Mouse (Mus musculus): ENCODE measurements around the gene Atn1.

Gene Atn1

GRCm38 (mm10) chr6:124711824-124712782, 44.2 kb downstream of the Atn1 start, which contains the start of the genes Emg1 and Phb2:
TSS of gene Emg1 (minus strand) at chr6:124712178.
TSS of gene Phb2 (plus strand) at chr6:124712336.
- TF ChIP-seq GATA4 (IDR thresholded peaks at IDR 0.05; ENCODE audit: insufficient replicate concordance, low read length) = peak; percentile 43; the same call in 1 of the 2 replicates

- no peak for TF ChIP-seq GATA4 (IDR thresholded peaks at IDR 0.05; ENCODE audit: insufficient replicate concordance, low read length)
These were observed 47.9 kb downstream of the Atn1 start for GRCm38 (mm10) chr6:124708289-124708889.

DNA sequence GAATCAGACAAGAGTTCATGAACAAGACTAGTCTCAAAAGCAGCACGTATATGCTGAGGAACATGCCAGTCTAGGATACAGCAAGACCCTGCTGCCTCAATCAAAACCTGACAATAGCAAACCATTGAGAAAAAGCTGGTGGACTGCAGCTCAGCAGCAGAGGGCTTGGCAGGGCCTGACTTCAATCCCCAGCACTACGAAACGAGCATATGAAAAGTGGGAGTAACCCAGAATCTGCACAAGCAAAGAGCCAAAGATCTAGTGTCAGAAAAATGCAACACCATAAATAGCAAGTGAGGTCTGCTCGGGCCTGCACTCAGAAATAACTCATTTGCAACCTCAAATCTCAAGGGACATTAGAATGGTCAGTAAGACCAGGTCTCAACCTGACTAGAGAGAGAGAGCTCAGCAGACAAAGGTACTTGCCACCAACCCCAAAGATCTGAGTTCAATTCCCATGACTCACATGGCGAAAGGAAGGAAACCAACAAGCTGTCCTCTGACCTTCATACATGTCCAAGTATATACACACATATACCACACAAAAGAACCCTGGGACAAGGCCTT, 50.2 kb downstream of the Atn1 start:
- TF ChIP-seq GATA4 (IDR thresholded peaks at IDR 0.05; ENCODE audit: insufficient replicate concordance, low read length) = no peak

GRCm38 (mm10) chr6:124704417-124704816, 51.9 kb downstream of the Atn1 start:
- no peak for TF ChIP-seq GATA4 (IDR thresholded peaks at IDR 0.05; ENCODE audit: insufficient replicate concordance, low read length)

DNA sequence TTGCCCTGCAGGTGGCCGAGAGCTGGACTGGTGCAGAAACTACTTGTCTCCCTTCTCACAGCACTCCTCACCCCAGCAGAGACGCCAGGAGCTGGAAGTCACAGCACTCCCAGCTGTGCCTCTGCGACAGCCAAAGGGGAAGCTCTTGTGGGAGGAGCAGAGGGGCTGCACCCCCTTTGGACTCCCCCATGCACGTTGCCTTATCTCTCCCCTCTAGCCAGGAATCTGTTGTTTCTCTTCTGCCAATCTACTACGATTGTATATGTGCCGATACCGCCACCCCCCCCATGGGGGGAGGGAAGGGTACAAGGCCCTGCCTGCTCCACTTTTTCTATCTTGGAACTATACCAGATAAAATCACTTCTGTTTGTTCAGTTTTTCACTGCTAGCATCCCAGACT, 52.5 kb downstream of the Atn1 start:
- no peak for TF ChIP-seq GATA4 (IDR thresholded peaks at IDR 0.05; ENCODE audit: insufficient replicate concordance, low read length)

DNA sequence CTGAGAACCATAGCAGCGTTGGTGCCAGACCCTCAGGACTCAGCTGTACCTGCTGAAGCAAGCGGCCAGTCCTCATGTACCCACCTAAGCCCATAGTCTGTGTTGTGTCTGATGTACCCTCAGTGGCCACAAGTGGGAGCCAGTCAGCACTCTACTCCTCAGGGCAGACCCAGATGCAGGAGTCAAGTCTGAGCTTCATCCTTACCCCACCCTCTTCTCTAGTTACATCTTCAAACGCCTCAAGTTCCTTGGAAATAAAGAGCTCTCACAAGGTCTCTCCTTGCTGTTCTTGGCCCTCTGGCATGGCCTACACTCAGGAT, 53.6 kb downstream of the Atn1 start:
- no peak for TF ChIP-seq GATA4 (IDR thresholded peaks at IDR 0.05; ENCODE audit: insufficient replicate concordance, low read length)

DNA sequence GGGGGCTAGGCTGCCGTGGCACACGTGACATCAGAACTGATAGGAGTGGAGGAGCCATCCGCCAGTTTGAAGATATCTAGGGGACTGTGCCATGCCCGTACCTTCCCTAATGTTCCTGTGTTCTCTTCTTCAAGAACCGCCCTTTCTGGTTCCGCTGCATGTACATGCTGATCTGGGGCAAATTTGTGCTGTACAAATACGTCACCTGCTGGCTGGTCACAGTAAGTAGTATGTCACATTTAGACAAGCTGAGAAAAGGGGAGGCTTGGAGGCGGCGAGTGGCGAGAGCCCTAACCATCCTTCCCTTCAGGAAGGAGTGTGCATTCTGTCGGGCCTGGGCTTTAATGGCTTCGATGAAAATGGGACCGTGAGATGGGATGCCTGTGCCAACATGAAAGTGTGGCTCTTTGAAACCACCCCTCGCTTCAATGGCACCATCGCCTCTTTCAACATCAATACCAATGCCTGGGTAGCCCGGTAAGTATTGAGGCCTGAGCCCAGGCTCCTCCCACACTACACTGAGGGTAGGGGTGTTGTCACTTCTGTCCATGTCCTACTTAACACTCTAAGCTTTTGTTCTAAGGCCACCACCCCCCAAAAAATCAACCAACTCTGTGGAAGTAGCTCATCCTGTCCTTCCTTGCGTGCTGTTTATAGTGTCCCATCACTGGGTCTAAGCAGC, 54.1 kb downstream of the Atn1 start:
- no peak for TF ChIP-seq GATA4 (IDR thresholded peaks at IDR 0.05; ENCODE audit: insufficient replicate concordance, low read length)

GRCm38 (mm10) chr6:124701338-124701737, 55.0 kb downstream of the Atn1 start:
- TF ChIP-seq GATA4 (IDR thresholded peaks at IDR 0.05; ENCODE audit: insufficient replicate concordance, low read length) = no peak

DNA sequence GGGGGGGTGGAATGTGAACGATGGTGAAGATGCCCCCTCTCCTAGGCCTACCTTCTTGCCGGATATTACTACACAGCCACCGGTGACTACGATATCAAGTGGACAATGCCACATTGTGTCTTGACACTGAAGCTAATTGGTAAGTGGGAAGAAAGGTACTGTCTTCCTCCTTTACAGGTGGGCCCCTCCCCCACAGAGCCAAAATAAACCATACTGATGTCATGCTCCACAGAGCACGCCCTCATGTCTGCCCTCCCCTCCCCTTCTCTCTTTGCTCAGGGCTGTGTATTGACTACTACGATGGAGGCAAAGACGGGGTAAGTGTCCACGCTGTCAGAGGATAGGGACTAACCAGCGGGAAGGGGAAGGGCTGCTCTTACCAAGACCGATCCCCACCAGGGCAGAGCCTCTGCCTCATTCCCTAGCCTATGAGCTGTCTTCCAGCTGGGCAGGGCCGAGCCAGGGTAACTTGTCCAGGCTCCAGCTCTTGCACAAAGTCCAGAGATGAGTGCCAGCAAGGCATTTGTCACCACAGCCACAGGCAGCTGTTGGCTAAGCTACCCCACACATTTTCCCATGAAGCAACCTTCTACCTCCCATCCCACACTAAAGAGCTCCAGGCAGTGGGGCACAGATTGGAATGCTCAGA, 56.2 kb downstream of the Atn1 start:
- TF ChIP-seq GATA4 (IDR thresholded peaks at IDR 0.05; ENCODE audit: insufficient replicate concordance, low read length) = no peak

- TF ChIP-seq GATA4 (IDR thresholded peaks at IDR 0.05; ENCODE audit: insufficient replicate concordance, low read length) = no peak
These were observed 57.0 kb downstream of the Atn1 start for GRCm38 (mm10) chr6:124699366-124699765.

GRCm38 (mm10) chr6:124698751-124699150, 57.6 kb downstream of the Atn1 start:
- TF ChIP-seq GATA4 (IDR thresholded peaks at IDR 0.05; ENCODE audit: insufficient replicate concordance, low read length) = no peak

DNA sequence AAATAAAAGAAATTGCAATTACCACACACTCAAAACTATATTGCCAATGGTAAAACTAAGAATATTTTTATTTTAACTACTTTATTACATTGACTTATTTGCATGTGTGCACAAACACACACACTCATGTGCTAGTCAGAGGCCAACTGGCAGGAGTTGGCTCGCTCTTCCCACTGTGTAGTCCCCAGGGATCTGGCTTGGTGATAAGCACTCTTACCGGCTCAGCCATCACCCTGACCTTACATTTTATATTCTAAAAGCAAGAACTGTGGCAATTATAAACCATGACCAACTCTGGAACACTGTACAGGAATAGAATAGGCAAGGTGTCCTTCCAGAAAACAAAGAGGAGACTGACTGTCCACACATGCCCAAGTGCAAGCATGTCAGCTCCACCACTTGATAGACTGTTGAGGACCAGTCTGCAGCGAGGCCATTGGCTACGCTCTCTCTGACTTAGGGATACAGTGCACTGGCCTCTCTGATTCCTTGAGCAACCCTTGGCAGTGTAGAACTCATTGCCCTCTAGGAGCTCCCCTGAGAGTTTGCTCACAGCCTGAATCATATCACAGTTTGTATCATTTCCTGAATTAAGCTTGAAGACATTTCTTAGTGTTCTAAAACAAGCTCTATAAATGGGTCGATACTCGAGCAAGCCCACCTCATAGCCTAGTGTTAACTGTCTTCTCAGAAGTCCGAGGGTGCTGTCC, 59.7 kb downstream of the Atn1 start:
- no peak for TF ChIP-seq GATA4 (IDR thresholded peaks at IDR 0.05; ENCODE audit: insufficient replicate concordance, low read length)

DNA sequence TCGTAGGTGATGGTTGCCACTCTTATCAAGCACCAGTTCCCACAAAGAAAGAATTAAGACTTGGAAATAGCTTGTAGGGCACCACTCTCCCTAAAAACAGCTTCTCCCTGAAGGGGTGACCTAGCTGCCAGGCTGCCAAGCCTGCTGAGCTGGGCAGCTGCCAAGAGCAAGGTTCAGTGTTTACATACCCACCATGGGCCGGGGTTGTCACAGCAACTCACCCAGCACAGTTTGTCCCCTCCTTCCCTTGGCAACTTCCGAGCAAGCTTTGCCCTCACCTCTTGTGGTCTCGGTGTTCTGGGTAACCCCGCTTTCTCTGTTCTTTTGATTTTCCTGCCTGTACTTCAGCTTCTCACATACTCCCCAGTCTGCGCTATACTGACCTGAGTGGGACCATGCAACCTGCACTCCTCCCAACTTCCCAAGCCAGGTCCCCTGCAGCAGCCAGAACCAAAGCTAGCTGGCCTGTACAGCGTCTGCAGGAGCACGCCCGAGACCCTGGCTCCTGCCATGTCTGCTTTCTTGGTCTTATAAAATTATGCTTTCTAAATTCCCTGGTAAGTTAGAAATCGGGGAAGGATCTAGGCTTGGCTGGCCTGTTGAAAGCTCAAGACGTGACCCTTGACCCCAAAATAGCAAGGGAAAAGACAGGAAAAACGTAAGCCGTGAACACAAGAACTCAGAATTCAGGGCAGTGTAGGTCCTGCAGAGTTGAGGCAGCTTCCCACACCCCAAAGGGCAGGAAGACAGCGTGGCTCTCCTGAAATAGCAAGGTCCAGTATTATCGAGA, 62.0 kb downstream of the Atn1 start:
- no peak for TF ChIP-seq GATA4 (IDR thresholded peaks at IDR 0.05; ENCODE audit: insufficient replicate concordance, low read length)
